Mouse (Mus musculus): ENCODE results near the gene Vcp. TPM values are rescaled to one million over a fixed set of nuclear protein-coding genes. Genes with fewer than 3 reads are reported as not detected.
A peak's percentile ranks its signal among the peaks of the same experiment; 100 is the strongest.

The Vcp gene
- polyA plus RNA-seq, 1 experiment from 2014 or later, result 654 TPM

GRCm38 (mm10) chr4:43032501-43032900, 32.2 kb upstream of the Vcp start:
- Histone ChIP-seq H3K27me3 (ENCODE audit: control insufficient read depth, insufficient read depth, low read length) (no peaks in the 10 kb centered on the region), H3K4me2 (ENCODE audit: low read depth, severe bottlenecking) (no peak overlapping the region), H3K36me3 (ENCODE audit: control insufficient read depth, insufficient read depth, low read length) (peaks cover 6% of the 10 kb centered on the region), H3K4me1 (ENCODE audit: control insufficient read depth, insufficient read depth, low read length) (peaks cover 6% of the 10 kb centered on the region; the same call in 1 of the 2 replicates), H3K27ac (replicated peaks; ENCODE audit: low read depth, low read length) (no peak overlapping the region), H3K9ac (ENCODE audit: low read length) (no peak overlapping the region), H3K4me3 (ENCODE audit: low read depth, low read length) (no peak overlapping the region), H3K9me3 (ENCODE audit: control insufficient read depth, low read length) (no peaks in the 10 kb centered on the region)
- DNase-seq (ENCODE audit: low spot score), result no peak
- 93% methylated on average over 1 of the region's 1 CpGs for WGBS
- ATAC-seq (ENCODE audit: insufficient number of reproducible peaks, low FRiP score, low TSS enrichment, low read depth), result no peak

- H3K36me3 ChIP-seq (ENCODE audit: control insufficient read depth, insufficient read depth, low read length), result peaks cover 10% of the 10 kb centered on the region
- peak within 1 kb of the TSS; percentile 92 for H3K9ac ChIP-seq (ENCODE audit: low read length)
- H3K27ac ChIP-seq (replicated peaks; ENCODE audit: low read depth, low read length), result peak within 1 kb of the TSS; percentile 71
- H3K27me3 ChIP-seq (ENCODE audit: control insufficient read depth, insufficient read depth, low read length), result no peaks in the 10 kb centered on the region
- peak; percentile 93 for ATAC-seq (ENCODE audit: insufficient number of reproducible peaks, low FRiP score, low TSS enrichment, low read depth)
- peak; percentile 93 for DNase-seq (ENCODE audit: low spot score)
- H3K9me3 ChIP-seq (ENCODE audit: control insufficient read depth, low read length), result no peaks in the 10 kb centered on the region
- H3K4me1 ChIP-seq (ENCODE audit: control insufficient read depth, insufficient read depth, low read length), result peaks cover 6% of the 10 kb centered on the region; the same call in 1 of the 2 replicates
- peak within 1 kb of the TSS; percentile 81 for H3K4me3 ChIP-seq (ENCODE audit: low read depth, low read length)
- under 1% methylated on average over 38 of the region's 38 CpGs for WGBS
- peak within 1 kb of the TSS; percentile 76 for H3K4me2 ChIP-seq (ENCODE audit: low read depth, severe bottlenecking)
Observed at GRCm38 (mm10) chr4:43031237-43031995, 31.1 kb upstream of the Vcp start, which contains the start of gene Stoml2. Gene Stoml2 (minus strand): TSS chr4:43031710.

- under 1% methylated on average over 28 of the region's 28 CpGs for WGBS
- ATAC-seq (ENCODE audit: insufficient number of reproducible peaks, low FRiP score, low TSS enrichment, low read depth), result peak; percentile 49
- Histone ChIP-seq H3K27ac (replicated peaks; ENCODE audit: low read depth, low read length) (peak overlapping the region; percentile 56; the same call in 1 of the 2 replicates), H3K4me2 (ENCODE audit: low read depth, severe bottlenecking) (peak overlapping the region; percentile 76), H3K9ac (ENCODE audit: low read length) (peak overlapping the region; percentile 92), H3K4me3 (ENCODE audit: low read depth, low read length) (peak overlapping the region; percentile 81), H3K36me3 (ENCODE audit: control insufficient read depth, insufficient read depth, low read length) (peaks cover 10% of the 10 kb centered on the region), H3K9me3 (ENCODE audit: control insufficient read depth, low read length) (no peaks in the 10 kb centered on the region), H3K4me1 (ENCODE audit: control insufficient read depth, insufficient read depth, low read length) (peaks cover 6% of the 10 kb centered on the region; the same call in 1 of the 2 replicates), H3K27me3 (ENCODE audit: control insufficient read depth, insufficient read depth, low read length) (no peaks in the 10 kb centered on the region)
- peak; percentile 54 for DNase-seq (ENCODE audit: low spot score)
Observed at GRCm38 (mm10) chr4:43030780-43031230, 30.5 kb upstream of the Vcp start.

- WGBS, result 85% methylated on average over 9 of the region's 9 CpGs
- ATAC-seq (ENCODE audit: insufficient number of reproducible peaks, low FRiP score, low TSS enrichment, low read depth), result no peak
- peak overlapping the region; percentile 76 for H3K4me2 ChIP-seq (ENCODE audit: low read depth, severe bottlenecking)
- H3K4me1 ChIP-seq (ENCODE audit: control insufficient read depth, insufficient read depth, low read length), result peaks cover 6% of the 10 kb centered on the region; the same call in 1 of the 2 replicates
- no peak for DNase-seq (ENCODE audit: low spot score)
- peak overlapping the region; percentile 81 for H3K4me3 ChIP-seq (ENCODE audit: low read depth, low read length)
- H3K27ac ChIP-seq (replicated peaks; ENCODE audit: low read depth, low read length), result no peak overlapping the region
- peak overlapping the region; percentile 92 for H3K9ac ChIP-seq (ENCODE audit: low read length)
- no peaks in the 10 kb centered on the region for H3K27me3 ChIP-seq (ENCODE audit: control insufficient read depth, insufficient read depth, low read length)
- peaks cover 10% of the 10 kb centered on the region for H3K36me3 ChIP-seq (ENCODE audit: control insufficient read depth, insufficient read depth, low read length)
- H3K9me3 ChIP-seq (ENCODE audit: control insufficient read depth, low read length), result no peaks in the 10 kb centered on the region
Observed at GRCm38 (mm10) chr4:43030352-43030751, 30.0 kb upstream of the Vcp start.

GRCm38 (mm10) chr4:43029749-43030148, 29.4 kb upstream of the Vcp start:
- Histone ChIP-seq H3K27me3 (ENCODE audit: control insufficient read depth, insufficient read depth, low read length) (no peaks in the 10 kb centered on the region), H3K9me3 (ENCODE audit: control insufficient read depth, low read length) (no peaks in the 10 kb centered on the region), H3K9ac (ENCODE audit: low read length) (no peak overlapping the region), H3K4me2 (ENCODE audit: low read depth, severe bottlenecking) (no peak overlapping the region), H3K36me3 (ENCODE audit: control insufficient read depth, insufficient read depth, low read length) (peaks cover 10% of the 10 kb centered on the region), H3K4me1 (ENCODE audit: control insufficient read depth, insufficient read depth, low read length) (peaks cover 9% of the 10 kb centered on the region; the same call in 1 of the 2 replicates), H3K27ac (replicated peaks; ENCODE audit: low read depth, low read length) (no peak overlapping the region), H3K4me3 (ENCODE audit: low read depth, low read length) (no peak overlapping the region)
- WGBS, result 95% methylated on average over 9 of the region's 9 CpGs
- DNase-seq (ENCODE audit: low spot score) (no peak), ATAC-seq (ENCODE audit: insufficient number of reproducible peaks, low FRiP score, low TSS enrichment, low read depth) (no peak)

GRCm38 (mm10) chr4:43029121-43029520, 28.8 kb upstream of the Vcp start:
- no peaks in the 10 kb centered on the region for H3K9me3 ChIP-seq (ENCODE audit: control insufficient read depth, low read length)
- no peak overlapping the region for H3K4me2 ChIP-seq (ENCODE audit: low read depth, severe bottlenecking)
- H3K4me3 ChIP-seq (ENCODE audit: low read depth, low read length), result no peak overlapping the region
- DNase-seq (ENCODE audit: low spot score) (no peak), ATAC-seq (ENCODE audit: insufficient number of reproducible peaks, low FRiP score, low TSS enrichment, low read depth) (no peak)
- peaks cover 11% of the 10 kb centered on the region; the same call in 1 of the 2 replicates for H3K4me1 ChIP-seq (ENCODE audit: control insufficient read depth, insufficient read depth, low read length)
- no peaks in the 10 kb centered on the region for H3K27me3 ChIP-seq (ENCODE audit: control insufficient read depth, insufficient read depth, low read length)
- H3K36me3 ChIP-seq (ENCODE audit: control insufficient read depth, insufficient read depth, low read length), result peaks cover 10% of the 10 kb centered on the region
- 96% methylated on average over 7 of the region's 7 CpGs for WGBS
- H3K9ac ChIP-seq (ENCODE audit: low read length), result no peak overlapping the region
- no peak overlapping the region for H3K27ac ChIP-seq (replicated peaks; ENCODE audit: low read depth, low read length)

GRCm38 (mm10) chr4:43025084-43025960, 25.0 kb upstream of the Vcp start, which contains the start of gene Pigo:
Gene Pigo (minus strand): TSS chr4:43025819.
- Histone ChIP-seq H3K9me3 (ENCODE audit: control insufficient read depth, low read length) (no peaks in the 10 kb centered on the region), H3K36me3 (ENCODE audit: control insufficient read depth, insufficient read depth, low read length) (peaks cover 19% of the 10 kb centered on the region), H3K4me1 (ENCODE audit: control insufficient read depth, insufficient read depth, low read length) (peaks cover 7% of the 10 kb centered on the region; the same call in 1 of the 2 replicates), H3K27me3 (ENCODE audit: control insufficient read depth, insufficient read depth, low read length) (no peaks in the 10 kb centered on the region), H3K27ac (replicated peaks; ENCODE audit: low read depth, low read length) (0 out of 2 replicates have a peak within 1 kb of the TSS, but pooled peaks have one; percentile 42), H3K4me2 (ENCODE audit: low read depth, severe bottlenecking) (peak within 1 kb of the TSS; percentile 75), H3K9ac (ENCODE audit: low read length) (peak within 1 kb of the TSS; percentile 69), H3K4me3 (ENCODE audit: low read depth, low read length) (peak within 1 kb of the TSS; percentile 62)
- 7% methylated on average over 42 of the region's 42 CpGs for whole genome bisulfite sequencing
- ATAC-seq (ENCODE audit: insufficient number of reproducible peaks, low FRiP score, low TSS enrichment, low read depth), result peak; percentile 87
- DNase-seq (ENCODE audit: low spot score), result peak; percentile 95

GRCm38 (mm10) chr4:43024673-43025072, 24.4 kb upstream of the Vcp start:
- WGBS, result 81% methylated on average over 14 of the region's 14 CpGs
- ATAC-seq (ENCODE audit: insufficient number of reproducible peaks, low FRiP score, low TSS enrichment, low read depth) (no peak), DNase-seq (ENCODE audit: low spot score) (no peak)
- peaks cover 18% of the 10 kb centered on the region for H3K36me3 ChIP-seq (ENCODE audit: control insufficient read depth, insufficient read depth, low read length)
- H3K4me3 ChIP-seq (ENCODE audit: low read depth, low read length), result peak overlapping the region; percentile 62
- H3K4me1 ChIP-seq (ENCODE audit: control insufficient read depth, insufficient read depth, low read length), result peaks cover 5% of the 10 kb centered on the region; the same call in 1 of the 2 replicates
- peak overlapping the region; percentile 69; the same call in 1 of the 2 replicates for H3K9ac ChIP-seq (ENCODE audit: low read length)
- H3K27me3 ChIP-seq (ENCODE audit: control insufficient read depth, insufficient read depth, low read length), result no peaks in the 10 kb centered on the region
- H3K27ac ChIP-seq (replicated peaks; ENCODE audit: low read depth, low read length), result no peak overlapping the region
- H3K4me2 ChIP-seq (ENCODE audit: low read depth, severe bottlenecking), result peak overlapping the region; percentile 75
- H3K9me3 ChIP-seq (ENCODE audit: control insufficient read depth, low read length), result no peaks in the 10 kb centered on the region
